Mouse (Mus musculus): Measurements from ENCODE around the gene 4921501E09Rik.
A peak's percentile ranks its signal among the peaks of the same experiment; 100 is the strongest.
"Not testable (repeated sequence)": the region's sequence is repeated elsewhere in the genome, so short reads cannot be mapped to it uniquely, and the experiment has no call there.

The 4921501E09Rik gene

DNA sequence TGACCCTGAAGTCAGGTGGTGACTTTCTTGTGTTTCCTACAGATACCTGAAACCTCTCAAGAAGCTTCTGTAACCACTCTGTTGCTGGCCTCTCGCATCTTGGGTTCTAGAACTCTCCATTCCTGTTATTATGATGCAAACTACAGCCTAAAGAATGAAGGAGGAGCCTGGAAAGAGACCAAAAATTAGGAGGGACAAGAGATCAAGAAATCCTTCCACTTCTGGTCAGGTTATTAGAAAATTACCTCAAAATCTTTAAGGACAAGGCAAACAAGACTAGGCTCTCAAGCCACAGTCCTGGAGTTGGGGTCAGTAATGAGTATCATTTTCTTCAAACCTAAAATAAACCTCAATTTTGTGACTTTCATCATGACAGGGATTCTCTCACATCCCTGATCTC, at the start of gene 4921501E09Rik:
4921501E09Rik (minus strand) TSS at position 101 of the 400 bp plus-strand sequence.
- ATAC-seq (ENCODE audit: insufficient number of reproducible peaks, low FRiP score, low TSS enrichment): no peak

DNA sequence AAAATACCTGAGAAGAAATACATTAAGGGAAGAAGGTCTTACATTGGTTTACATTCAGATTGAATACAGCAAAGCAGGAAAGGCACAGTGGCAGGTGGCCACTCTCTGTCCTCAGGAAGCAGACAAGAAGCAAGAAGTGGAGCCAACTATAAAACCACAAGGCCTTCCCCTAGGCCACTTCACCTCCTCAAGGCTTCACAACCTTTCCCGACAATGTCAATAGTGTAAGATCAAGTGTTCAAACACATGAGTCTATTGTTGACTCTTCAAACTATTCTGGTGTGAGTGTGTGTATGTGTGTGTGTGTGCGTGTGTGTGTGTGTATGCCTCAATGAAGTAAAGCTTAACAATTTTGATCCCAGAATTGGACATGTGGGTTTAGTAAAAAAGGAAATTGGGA, 29.5 kb upstream of the 4921501E09Rik start:
- ATAC-seq (ENCODE audit: insufficient number of reproducible peaks, low FRiP score, low TSS enrichment): no peak

DNA sequence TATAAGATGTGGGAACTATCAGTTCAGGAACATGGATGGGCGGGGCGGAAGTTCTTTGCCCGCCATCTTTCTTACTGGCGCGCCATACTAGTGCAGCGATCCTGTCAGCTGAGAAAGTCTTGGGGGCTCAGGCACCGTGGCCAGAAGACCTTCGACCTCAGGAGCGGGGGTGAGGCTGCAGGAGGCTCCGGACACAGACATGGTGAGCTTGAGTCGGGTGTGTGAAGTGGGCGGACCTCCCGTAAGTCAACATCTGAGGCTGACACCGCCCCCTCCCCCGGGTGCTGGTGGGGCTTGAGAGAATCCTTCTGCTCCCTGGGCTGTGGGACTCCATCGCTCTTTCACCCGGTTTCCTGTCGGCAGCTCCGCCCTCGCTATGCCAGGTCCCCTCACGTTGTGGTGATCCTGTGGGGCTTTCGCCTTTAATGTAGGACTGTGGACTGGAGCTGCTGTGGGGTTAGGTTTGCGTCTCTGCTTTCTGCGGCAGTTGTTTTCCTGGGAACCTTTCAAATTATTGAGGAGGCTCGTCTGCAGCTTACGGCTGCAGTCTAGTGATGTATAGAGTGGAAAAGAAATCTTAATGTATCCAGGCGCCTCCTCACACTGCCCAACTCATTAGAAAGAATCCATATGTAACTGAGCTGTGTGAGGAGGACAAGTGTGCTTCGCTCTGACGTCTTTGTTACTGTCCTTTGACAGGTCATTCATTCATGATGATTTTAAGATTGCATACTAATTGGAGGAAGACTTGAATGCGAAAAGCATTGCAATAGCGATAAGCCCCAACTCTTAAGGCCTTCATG, 24.7 kb upstream of the 4921501E09Rik start:
- ATAC-seq (ENCODE audit: insufficient number of reproducible peaks, low FRiP score, low TSS enrichment): peak; percentile 60

DNA sequence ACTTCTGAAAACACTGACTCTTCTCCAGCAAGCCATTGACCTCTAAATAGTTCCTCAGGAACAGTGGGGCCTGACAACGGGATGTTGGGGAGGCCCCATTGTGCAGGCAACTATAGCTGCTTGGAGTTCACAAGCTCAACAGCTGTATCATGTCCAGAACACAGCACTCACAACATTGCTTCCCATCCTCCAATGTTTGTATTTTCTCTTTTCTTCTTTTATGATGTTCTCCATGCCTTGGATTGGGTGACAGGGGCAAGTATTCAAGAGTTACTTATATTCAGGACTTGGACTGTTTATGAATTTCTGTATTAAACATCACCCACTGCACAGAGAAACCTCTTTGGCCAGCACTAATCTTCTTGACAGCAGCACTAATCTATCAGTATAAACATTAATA, 23.8 kb upstream of the 4921501E09Rik start:
- ATAC-seq (ENCODE audit: insufficient number of reproducible peaks, low FRiP score, low TSS enrichment): no peak

DNA sequence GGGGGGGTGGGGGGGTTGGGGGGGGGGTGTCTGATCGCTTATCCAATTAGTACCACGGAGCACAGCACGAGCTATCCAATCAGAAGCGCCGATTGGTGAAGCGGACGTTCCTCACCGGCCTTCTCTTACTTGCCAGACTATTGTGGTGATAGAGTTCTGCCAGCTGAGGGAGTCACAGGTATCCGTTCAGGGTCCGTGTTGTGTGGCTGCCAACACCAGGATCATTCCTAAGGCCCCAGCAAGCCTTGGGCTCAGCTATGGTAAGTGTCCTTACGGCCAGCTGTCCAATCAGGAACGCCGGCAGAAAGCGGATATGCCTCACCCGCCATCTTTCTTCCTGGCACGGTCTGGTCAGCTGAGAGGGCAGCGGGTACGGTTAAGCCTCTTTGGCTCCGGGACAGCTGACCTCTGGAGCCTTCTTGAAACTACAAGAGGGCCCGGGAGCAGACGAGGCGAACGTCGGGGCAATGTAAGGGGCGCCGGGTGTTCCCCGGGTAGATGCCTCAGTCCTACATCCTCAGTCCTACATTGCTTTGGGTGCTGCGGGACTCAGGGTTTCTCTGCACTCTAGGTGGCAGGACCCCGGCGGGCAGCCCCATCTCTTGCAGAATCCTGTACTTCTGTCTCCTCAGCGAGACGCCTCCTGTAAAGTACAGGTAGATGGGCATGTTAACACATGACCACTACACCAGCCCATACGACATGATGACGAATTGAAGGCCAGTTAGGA, 21.5 kb upstream of the 4921501E09Rik start, which contains the start of gene Zfp563:
Zfp563 (plus strand) TSS at position 91 of the 730 bp plus-strand sequence.
- ATAC-seq (ENCODE audit: insufficient number of reproducible peaks, low FRiP score, low TSS enrichment): peak; percentile 94

DNA sequence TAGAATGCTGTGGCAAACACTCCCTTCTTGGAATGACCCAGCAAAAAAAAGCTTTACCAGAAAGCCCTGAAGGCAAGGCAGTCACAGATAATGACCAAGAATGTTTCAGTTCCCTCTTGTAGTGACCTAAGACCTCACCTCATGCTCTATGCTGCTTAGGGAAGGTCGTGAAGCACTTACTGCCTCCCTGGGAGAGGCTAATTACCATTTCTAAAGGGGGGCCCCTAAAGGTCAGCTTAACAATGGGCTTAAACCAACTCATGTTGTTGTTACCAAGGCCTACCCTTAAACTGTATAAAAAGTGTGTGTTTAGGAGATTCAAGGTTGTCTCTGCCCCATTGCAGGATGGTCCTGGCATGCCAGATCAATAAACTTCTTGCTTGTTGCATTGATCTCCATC, 4.9 kb downstream of the 4921501E09Rik start:
- no peak for ATAC-seq (ENCODE audit: insufficient number of reproducible peaks, low FRiP score, low TSS enrichment)

DNA sequence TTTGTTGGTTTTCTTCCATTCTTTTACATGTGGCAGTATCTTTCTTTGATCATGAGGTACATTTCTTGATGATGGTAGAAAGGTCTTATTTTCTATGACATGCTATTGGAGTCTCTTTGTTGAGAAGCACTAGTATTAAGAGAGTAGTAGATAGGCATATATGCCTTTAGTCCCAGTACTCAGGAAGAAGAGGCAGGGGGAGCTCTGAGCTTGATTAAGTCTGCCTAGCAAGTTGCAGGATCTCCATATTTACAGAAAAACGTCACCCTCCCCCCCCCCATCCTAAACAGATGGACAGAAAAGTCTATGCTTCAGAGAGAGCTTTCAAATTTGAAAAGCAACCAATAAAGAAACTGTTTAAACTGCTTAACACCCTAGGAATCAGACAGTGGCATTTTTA, 9.1 kb downstream of the 4921501E09Rik start:
- ATAC-seq (ENCODE audit: insufficient number of reproducible peaks, low FRiP score, low TSS enrichment): no peak

DNA sequence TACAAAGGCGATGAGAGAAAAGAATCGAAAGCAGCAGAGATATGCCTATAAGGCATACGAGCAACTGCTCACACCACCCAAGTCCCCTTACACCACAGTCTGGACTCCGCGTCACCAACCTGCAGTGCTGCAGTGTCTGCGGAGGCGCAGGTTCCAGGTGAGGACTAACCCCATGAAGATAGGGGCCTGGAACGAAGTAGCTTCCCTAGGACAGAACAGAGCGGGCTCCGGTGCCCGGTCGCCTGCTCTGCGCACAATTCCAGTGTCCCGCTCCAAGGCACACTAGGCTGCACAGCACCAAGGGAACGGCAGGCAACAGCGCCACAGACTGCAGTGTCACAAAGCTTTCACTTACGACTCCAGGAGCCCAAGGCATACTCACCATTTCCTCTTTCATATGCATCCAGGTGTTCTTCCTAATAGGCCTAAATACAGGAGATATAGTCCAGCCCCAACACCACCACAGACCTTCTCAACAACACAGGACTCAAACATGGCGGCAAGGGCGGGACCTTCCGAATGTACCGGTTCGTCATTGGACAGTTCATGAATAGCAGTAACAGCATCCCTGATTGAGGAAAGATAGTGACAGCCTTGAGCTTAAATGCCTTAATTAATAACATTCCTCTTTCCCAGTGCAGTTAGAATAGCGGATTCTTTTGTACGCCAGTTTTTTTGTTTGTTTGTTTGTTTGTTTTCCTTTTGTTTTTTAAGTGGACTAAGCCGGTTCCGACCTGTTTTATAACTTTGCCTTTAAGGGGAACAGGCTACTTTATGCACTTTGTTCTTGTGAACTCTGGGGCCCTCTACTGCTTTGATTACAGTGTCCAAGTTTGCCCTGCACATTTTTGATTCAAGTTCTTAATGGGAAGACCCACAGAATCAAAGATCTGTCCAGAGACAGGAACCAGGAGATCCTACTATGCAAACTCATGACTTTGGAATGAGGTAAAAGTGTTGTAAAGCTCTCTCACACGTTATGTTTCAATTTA, 34.7 kb downstream of the 4921501E09Rik start, which contains the start of gene Zfp763:
Zfp763 (minus strand) TSS at position 503 of the 992 bp plus-strand sequence.
- ATAC-seq (ENCODE audit: insufficient number of reproducible peaks, low FRiP score, low TSS enrichment): peak; percentile 97; the same call in 1 of the 2 replicates

DNA sequence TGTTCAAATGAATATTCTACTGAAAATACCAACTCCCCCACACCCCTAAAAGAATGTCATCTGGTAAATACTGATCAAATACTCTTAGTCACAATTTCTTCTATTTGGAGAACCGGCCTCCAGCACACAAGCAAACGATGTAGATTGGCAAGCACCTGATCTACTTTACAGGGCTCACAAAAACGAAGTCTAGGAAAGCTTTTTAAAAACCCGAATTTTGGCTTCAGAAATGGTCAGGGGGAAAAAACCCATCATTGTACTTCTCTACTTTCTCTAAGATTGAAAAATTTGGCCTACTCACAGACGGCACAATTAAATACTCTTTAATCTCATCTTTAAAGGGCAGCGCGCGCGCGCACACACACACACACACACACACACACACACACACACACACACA, 35.5 kb downstream of the 4921501E09Rik start:
- ATAC-seq (ENCODE audit: insufficient number of reproducible peaks, low FRiP score, low TSS enrichment): no peak

DNA sequence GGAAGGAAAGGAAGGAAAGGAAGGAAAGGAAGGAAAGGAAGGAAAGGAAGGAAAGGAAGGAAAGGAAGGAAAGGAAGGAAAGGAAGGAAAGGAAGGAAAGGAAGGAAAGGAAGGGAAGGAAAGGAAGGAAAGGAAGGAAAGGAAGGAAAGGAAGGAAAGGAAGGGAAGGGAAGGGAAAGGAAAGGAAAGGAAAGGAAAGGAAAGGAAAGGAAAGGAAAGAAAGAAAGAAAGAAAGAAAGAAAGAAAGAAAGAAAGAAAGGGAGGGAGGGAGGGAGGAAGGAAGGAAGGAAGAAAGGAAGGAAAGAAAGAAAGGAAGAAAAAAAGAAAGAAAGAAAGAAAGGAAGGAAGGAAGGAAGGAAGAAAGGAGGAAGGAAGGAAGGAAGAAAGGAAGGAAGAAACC, 47.4 kb downstream of the 4921501E09Rik start:
- ATAC-seq (ENCODE audit: insufficient number of reproducible peaks, low FRiP score, low TSS enrichment): not testable (repeated sequence)
